Mouse (Mus musculus) megakaryocyte, embryonic 14.5 days (primary cell): ENCODE measurements around the gene Il1a.

Experiments used
- FLI1 ChIP-seq: IDR thresholded peaks from 2 replicates; pipeline ENCODE4 v1.6.1; 2012; ENCODE audit warnings: low read length, inconsistent platforms, mixed read lengths
- GATA1 ChIP-seq: IDR thresholded peaks from 3 replicates; pipeline ENCODE4 v1.6.1; 2012; ENCODE audit warnings: mixed read lengths, low read length, inconsistent platforms, borderline replicate concordance

DNA sequence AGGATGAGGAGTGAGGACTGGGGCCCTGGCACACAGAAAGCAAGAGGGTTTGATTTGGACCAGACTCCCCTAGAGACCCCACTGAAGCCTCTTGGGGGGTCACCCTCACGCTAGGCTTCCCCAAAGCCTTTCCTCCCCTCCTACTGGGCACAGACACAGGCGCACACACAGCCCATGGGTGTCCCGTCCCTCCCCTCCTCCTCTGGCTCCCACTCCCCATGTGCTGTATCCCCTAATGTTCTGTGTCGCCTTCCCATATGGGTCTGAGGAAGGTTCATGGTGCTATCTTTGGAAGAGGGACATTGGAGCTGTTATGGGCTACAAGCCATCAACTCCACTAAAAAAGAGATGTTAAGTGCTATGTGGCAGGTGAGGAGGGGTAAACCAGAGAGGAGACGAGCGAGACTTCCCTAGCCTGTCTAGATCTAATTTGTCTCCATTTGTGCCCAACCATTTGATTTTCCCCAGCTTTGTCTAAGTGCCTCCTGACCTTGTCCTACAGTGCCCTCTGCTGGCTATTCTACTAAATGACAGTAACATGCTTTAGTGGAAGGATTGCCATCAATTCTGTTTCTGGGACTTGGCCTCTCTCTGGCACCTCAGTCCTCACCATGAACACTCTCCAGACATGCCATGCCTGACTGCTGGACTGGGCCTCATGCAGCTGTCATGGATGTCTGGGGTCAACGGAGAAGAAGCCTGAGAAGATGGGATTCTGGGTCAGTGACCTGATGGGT is 51.1 kb downstream of the Il1a start:
- TF ChIP-seq GATA1 (no peak), FLI1 (no peak)
